Mouse (Mus musculus) thymus, adult 2 months (tissue): Measurements from ENCODE around the gene Dlgap5.

ENCODE experiments used
- CTCF ChIP-seq: fragments of 200-500 bp; IDR thresholded peaks from 2 replicates; pipeline ENCODE4 v1.5.1; 2012; ENCODE audit warnings: mild to moderate bottlenecking, control low read depth, low read length, moderate library complexity, borderline replicate concordance; ENCODE audit not compliant: control insufficient read depth, poor library complexity, insufficient read depth; ENCODE audit errors: extremely low read depth
- POLR2A ChIP-seq: fragments of 200-500 bp; IDR thresholded peaks from 2 replicates; pipeline ENCODE4 v1.6.1; 2012; ENCODE audit warnings: mild to moderate bottlenecking, low read length, control low read depth, moderate library complexity; ENCODE audit not compliant: control insufficient read depth, poor library complexity, insufficient read depth; ENCODE audit errors: extremely low read depth

DNA sequence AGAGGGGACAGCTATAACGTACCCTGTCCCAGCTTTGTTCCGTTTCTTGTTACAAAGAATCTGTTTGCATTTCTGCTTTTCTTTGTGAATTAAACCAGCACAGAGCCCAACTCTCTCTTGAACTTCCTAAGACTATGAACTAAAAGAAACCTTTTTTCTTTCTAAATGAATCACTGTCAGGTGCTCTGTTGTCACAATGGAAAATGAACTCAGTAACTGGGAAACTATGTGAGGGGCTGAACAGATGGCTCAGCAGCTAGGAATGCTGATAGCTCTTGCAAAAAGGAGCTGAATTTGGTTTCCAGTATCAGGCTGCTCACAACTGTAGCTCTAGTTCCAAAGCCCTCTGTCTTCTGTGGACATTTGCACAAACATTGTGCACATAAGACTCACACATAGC, 67.2 kb downstream of the Dlgap5 start:
- TF ChIP-seq CTCF (no peak), POLR2A (no peak)
